Mouse (Mus musculus): ENCODE measurements around the gene Gab1.

GRCm38 (mm10) chr8:80752429-80752828 is 127.9 kb downstream of the Gab1 start:
- no peak for TF ChIP-seq EP300 (optimal IDR thresholded peaks at IDR 0.05)
- TF ChIP-seq CTCF (IDR thresholded peaks at IDR 0.05; ENCODE audit: low read depth): no peak
